ENCODE assay signal across 23 mouse cellular contexts in genomic region chr3:144604205-144604604, GRCm38 (mm10). TPM values are rescaled to one million over a fixed set of nuclear protein-coding genes. Genes with fewer than 3 reads are reported as not detected.
DNase-seq lines count a peak whose midpoint lies in the region; ATAC-seq lines count a peak whose summit lies in the region.
"Had no signal": no experiment of that assay in that cellular context is flagged by ENCODE, and none has a peak within 500 bp of the region (broad histone marks: within the 10 kb centered on the region; RNA-seq: fewer than 3 reads in every experiment).

No protein-coding gene starts in this region.

- H3K9me3 ChIP-seq in kidney, embryonic 15.5 days (replicated peaks) = no peaks in the 10 kb centered on the region
- H3K9me3 ChIP-seq: forebrain, embryonic 12.5 days; hindbrain, embryonic 13.5 days; limb, embryonic 13.5 days; liver, embryonic 13.5 days; midbrain, embryonic 15.5 days; stomach, embryonic 15.5 days had no signal

- DNase-seq in frontal cortex, postnatal 36 days (ENCODE audit: low spot score in 2 of 2) = no peak
- no peak for DNase-seq in kidney, adult 9 months
- DNase-seq in Muller cell, postnatal 12 days (ENCODE audit: inconsistent ontology term) = peak; percentile 76
- no peak for DNase-seq in yolk sac, embryonic 10.5 days (ENCODE audit: low spot score)
- DNase-seq: adrenal gland, postnatal 14 days; B cell, adult 2 months; cerebellum, adult 18-20 months; cerebellum, postnatal 25 days; embryo, embryonic 11 days; gastrocnemius, postnatal 25 days; heart, postnatal 14 days; liver, embryonic 13.5 days; lung, postnatal 10 days had no signal

- WGBS in kidney, embryonic 15.5 days = 71% methylated on average over 7 of the region's 7 CpGs
- 55% methylated on average over 7 of the region's 7 CpGs for WGBS in macrophage (ENCODE audit: missing documents)

- H3K9ac ChIP-seq in kidney, embryonic 15.5 days = no peak overlapping the region
- H3K9ac ChIP-seq: forebrain, embryonic 12.5 days; hindbrain, embryonic 13.5 days; limb, embryonic 13.5 days; liver, embryonic 13.5 days; midbrain, embryonic 15.5 days; stomach, embryonic 15.5 days had no signal

- no peaks in the 10 kb centered on the region for H3K27me3 ChIP-seq in kidney, embryonic 15.5 days
- H3K27me3 ChIP-seq: forebrain, embryonic 12.5 days; hindbrain, embryonic 13.5 days; limb, embryonic 13.5 days; liver, embryonic 13.5 days; midbrain, embryonic 15.5 days; stomach, embryonic 15.5 days had no signal

- 0 out of 2 replicates have a peak, but pooled peaks cover 4% of the 10 kb centered on the region for H3K4me1 ChIP-seq in kidney, embryonic 15.5 days
- H3K4me1 ChIP-seq: hindbrain, embryonic 13.5 days; midbrain, embryonic 15.5 days; stomach, embryonic 15.5 days had no signal

- no peaks in the 10 kb centered on the region for H3K79me2 ChIP-seq in macrophage (ENCODE audit: inconsistent target)

- ATAC-seq in frontal cortex, adult (ENCODE audit: low TSS enrichment) = peak; percentile 70
- ATAC-seq in kidney, embryonic 15.5 days (replicated peaks; ENCODE audit: low FRiP score) = no peak
- ATAC-seq in granulocyte monocyte progenitor cell, adult 5-6 weeks (replicated peaks; ENCODE audit: poor library complexity, severe bottlenecking) = no peak
- ATAC-seq: activated CD4-positive, CD25-positive, alpha-beta regulatory T cell, adult 4 months; midbrain, embryonic 15.5 days had no signal

- H3K4me3 ChIP-seq in kidney, embryonic 15.5 days (replicated peaks) = no peak overlapping the region
- no peak overlapping the region for H3K4me3 ChIP-seq in macrophage (ENCODE audit: inconsistent target)
- H3K4me3 ChIP-seq: forebrain, embryonic 12.5 days; hindbrain, embryonic 13.5 days; limb, embryonic 13.5 days; liver, embryonic 13.5 days; midbrain, embryonic 15.5 days; stomach, embryonic 15.5 days had no signal

- H3K4me2 ChIP-seq in kidney, embryonic 15.5 days = no peak overlapping the region
- H3K4me2 ChIP-seq: forebrain, embryonic 12.5 days; hindbrain, embryonic 13.5 days; limb, embryonic 13.5 days; liver, embryonic 13.5 days; midbrain, embryonic 15.5 days; stomach, embryonic 15.5 days had no signal

- H3K27ac ChIP-seq in kidney, embryonic 15.5 days = 0 out of 2 replicates have a peak overlapping the region, but pooled peaks have one; percentile 49
- H3K27ac ChIP-seq in macrophage = peak overlapping the region; percentile 39
- H3K27ac ChIP-seq: forebrain, embryonic 12.5 days; hindbrain, embryonic 13.5 days; limb, embryonic 13.5 days; liver, embryonic 13.5 days; midbrain, embryonic 15.5 days; stomach, embryonic 15.5 days had no signal

- peaks cover 22% of the 10 kb centered on the region for H3K36me3 ChIP-seq in kidney, embryonic 15.5 days
- peaks cover 6% of the 10 kb centered on the region; the same call in 1 of the 2 replicates for H3K36me3 ChIP-seq in macrophage (ENCODE audit: inconsistent target)
- H3K36me3 ChIP-seq: midbrain, embryonic 15.5 days; stomach, embryonic 15.5 days had no signal

RNA-seq across cellular contexts. Expression of gene Selenof, which starts 34.1 kb away (rescaled TPM):
- polyA plus RNA-seq in kidney, embryonic 15.5 days (2015; fragmentation: Nextera tagmentation; extraction: Ambion mirVana) = 618 and 674 TPM in 2 replicates
- total RNA-seq in macrophage (2018; cell fraction: chromatin; rRNA removed) = 100 to 1,000 TPM in 2 of 26 experiments, 10 to 100 TPM in 24; 23.5 to 130 (median 58.2) TPM
- 100 to 1,000 TPM; 224 to 356 (median 300) TPM for total RNA-seq in macrophage (2018; cell fraction: cytosol; rRNA removed)
- 100 to 1,000 TPM in 15 of 26 experiments, 10 to 100 TPM in 11; 53.0 to 207 (median 110) TPM for total RNA-seq in macrophage (2018; cell fraction: nucleus; rRNA removed)
- polyA plus RNA-seq in macrophage (2018) = 374 to 535 TPM (median 384 TPM) in 3 replicates
- 330 and 358 TPM in 2 replicates for total RNA-seq in granulocyte monocyte progenitor cell, adult 5-6 weeks (2014; fragmentation: Nextera tagmentation)
- 781 and 898 TPM in 2 replicates for total RNA-seq in granulocyte monocyte progenitor cell, adult 5-6 weeks (2017)

RNA-seq across cellular contexts. Expression of gene Hs2st1, which starts 34.2 kb away (rescaled TPM):
- 12.5 and 13.0 TPM in 2 replicates for polyA plus RNA-seq in kidney, embryonic 15.5 days (2015; fragmentation: Nextera tagmentation; extraction: Ambion mirVana)
- 10 to 100 TPM in 21 of 26 experiments, 1 to 10 TPM in 5; 7.0 to 58.2 (median 26.5) TPM for total RNA-seq in macrophage (2018; cell fraction: chromatin; rRNA removed)
- 10 to 100 TPM in 25 of 26 experiments, 1 to 10 TPM in 1; 9.9 to 24.7 (median 16.5) TPM for total RNA-seq in macrophage (2018; cell fraction: cytosol; rRNA removed)
- total RNA-seq in macrophage (2018; cell fraction: nucleus; rRNA removed) = 10 to 100 TPM; 13.2 to 73.1 (median 28.4) TPM
- polyA plus RNA-seq in macrophage (2018) = 14.6 to 16.6 TPM (median 16.5 TPM) in 3 replicates
- total RNA-seq in granulocyte monocyte progenitor cell, adult 5-6 weeks (2014; fragmentation: Nextera tagmentation) = 11.1 and 13.0 TPM in 2 replicates
- 12.3 and 13.7 TPM in 2 replicates for total RNA-seq in granulocyte monocyte progenitor cell, adult 5-6 weeks (2017)
